ENCODE assay signal across 9 mouse cellular contexts in genomic region chr10:81427804-81428506, GRCm38 (mm10). TPM values are rescaled to one million over a fixed set of nuclear protein-coding genes. Genes with fewer than 3 reads are reported as not detected.
DNase-seq lines count a peak whose midpoint lies in the region; ATAC-seq and TF ChIP-seq lines count a peak whose summit lies in the region.
"Had no signal": no experiment of that assay in that cellular context is flagged by ENCODE, and none has a peak within 500 bp of the region (broad histone marks: within the 10 kb centered on the region; RNA-seq: fewer than 3 reads in every experiment).

No protein-coding gene starts in this region.

- no peak overlapping the region for H3K27ac ChIP-seq in forebrain, embryonic 13.5 days
- no peak overlapping the region for H3K27ac ChIP-seq in forebrain, embryonic 16.5 days (ENCODE audit: low read length)
- no peak overlapping the region for H3K27ac ChIP-seq in midbrain, embryonic 14.5 days (replicated peaks; ENCODE audit: low read depth, low read length)
- H3K27ac ChIP-seq in midbrain, postnatal 0 days (ENCODE audit: low read depth, low read length), result no peak overlapping the region

- H3K9ac ChIP-seq in forebrain, embryonic 13.5 days, result no peak overlapping the region
- H3K9ac ChIP-seq in forebrain, embryonic 16.5 days (replicated peaks; ENCODE audit: low read depth, low read length), result no peak overlapping the region
- no peak overlapping the region for H3K9ac ChIP-seq in midbrain, embryonic 14.5 days (replicated peaks; ENCODE audit: low read length)
- H3K9ac ChIP-seq in midbrain, postnatal 0 days (replicated peaks; ENCODE audit: low read length, poor library complexity, severe bottlenecking), result no peak overlapping the region

- peaks cover 47% of the 10 kb centered on the region for H3K27me3 ChIP-seq in forebrain, embryonic 13.5 days
- peaks cover 3% of the 10 kb centered on the region; the same call in 1 of the 2 replicates for H3K27me3 ChIP-seq in forebrain, embryonic 16.5 days (replicated peaks; ENCODE audit: control insufficient read depth, insufficient read depth, low read length)
- H3K27me3 ChIP-seq in midbrain, embryonic 14.5 days (ENCODE audit: control insufficient read depth, insufficient read depth, low read length), result peaks cover 23% of the 10 kb centered on the region; the same call in 1 of the 2 replicates
- no peaks in the 10 kb centered on the region for H3K27me3 ChIP-seq in midbrain, postnatal 0 days (ENCODE audit: insufficient read depth, low read length)
- H3K27me3 ChIP-seq: limb, embryonic 15.5 days had no signal

- H3K4me1 ChIP-seq in forebrain, embryonic 13.5 days, result peaks cover 60% of the 10 kb centered on the region
- H3K4me1 ChIP-seq in forebrain, embryonic 16.5 days (replicated peaks; ENCODE audit: control insufficient read depth, insufficient read depth, low read length), result peaks cover 51% of the 10 kb centered on the region
- H3K4me1 ChIP-seq in midbrain, embryonic 14.5 days (ENCODE audit: control insufficient read depth, insufficient read depth, low read length), result peaks cover 17% of the 10 kb centered on the region
- H3K4me1 ChIP-seq in midbrain, postnatal 0 days (ENCODE audit: insufficient read depth, low read length), result peaks cover 23% of the 10 kb centered on the region; the same call in 1 of the 2 replicates

- no peaks in the 10 kb centered on the region for H3K9me3 ChIP-seq in forebrain, embryonic 13.5 days (replicated peaks)
- H3K9me3 ChIP-seq in forebrain, embryonic 16.5 days (ENCODE audit: control insufficient read depth, low read length), result no peaks in the 10 kb centered on the region
- H3K9me3 ChIP-seq in midbrain, embryonic 14.5 days (ENCODE audit: control insufficient read depth, low read length), result no peaks in the 10 kb centered on the region
- H3K9me3 ChIP-seq in midbrain, postnatal 0 days (ENCODE audit: low read length), result no peaks in the 10 kb centered on the region
- H3K9me3 ChIP-seq: limb, embryonic 15.5 days had no signal

- ATAC-seq in forebrain, embryonic 13.5 days, result no peak
- no peak for ATAC-seq in forebrain, embryonic 16.5 days
- no peak for ATAC-seq in midbrain, embryonic 14.5 days (ENCODE audit: low FRiP score, low TSS enrichment)
- no peak for ATAC-seq in midbrain, postnatal 0 days (ENCODE audit: low FRiP score)
- no peak for ATAC-seq in erythroblast, adult 5-6 weeks (replicated peaks; ENCODE audit: low FRiP score, poor library complexity, severe bottlenecking)
- no peak for ATAC-seq in inflammation-experienced regulatory T-cells, adult 6 months

- no peak for TF ChIP-seq CTCF in midbrain, postnatal 0 days (IDR thresholded peaks at IDR 0.05)

- H3K4me2 ChIP-seq in forebrain, embryonic 13.5 days, result no peak overlapping the region; the same call in 1 of the 2 replicates
- H3K4me2 ChIP-seq in forebrain, embryonic 16.5 days (ENCODE audit: low read length), result no peak overlapping the region
- H3K4me2 ChIP-seq in midbrain, embryonic 14.5 days (ENCODE audit: low read length), result no peak overlapping the region
- H3K4me2 ChIP-seq in midbrain, postnatal 0 days (ENCODE audit: low read depth, low read length, poor library complexity, severe bottlenecking), result no peak overlapping the region

- 75% methylated on average over 8 of the region's 8 CpGs for WGBS in forebrain, embryonic 13.5 days
- 80% methylated on average over 8 of the region's 8 CpGs for WGBS in forebrain, embryonic 16.5 days
- 75% methylated on average over 8 of the region's 8 CpGs for whole genome bisulfite sequencing in midbrain, embryonic 14.5 days
- 78% methylated on average over 8 of the region's 8 CpGs for WGBS in midbrain, postnatal 0 days

- H3K4me3 ChIP-seq in forebrain, embryonic 13.5 days, result peak overlapping the region; percentile 1; the same call in 1 of the 2 replicates
- H3K4me3 ChIP-seq in forebrain, embryonic 16.5 days (replicated peaks; ENCODE audit: low read length), result no peak overlapping the region
- H3K4me3 ChIP-seq in midbrain, embryonic 14.5 days (replicated peaks; ENCODE audit: low read depth, low read length), result no peak overlapping the region
- H3K4me3 ChIP-seq in midbrain, postnatal 0 days (ENCODE audit: low read depth, low read length), result no peak overlapping the region

- H3K36me3 ChIP-seq in forebrain, embryonic 13.5 days (ENCODE audit: poor library complexity, severe bottlenecking), result no peaks in the 10 kb centered on the region
- H3K36me3 ChIP-seq in forebrain, embryonic 16.5 days (ENCODE audit: control insufficient read depth, insufficient read depth), result no peaks in the 10 kb centered on the region
- H3K36me3 ChIP-seq in midbrain, embryonic 14.5 days (ENCODE audit: control insufficient read depth, insufficient read depth, low read length), result no peaks in the 10 kb centered on the region
- H3K36me3 ChIP-seq in midbrain, postnatal 0 days (ENCODE audit: insufficient read depth, low read length), result no peaks in the 10 kb centered on the region
- H3K36me3 ChIP-seq: limb, embryonic 15.5 days had no signal

- DNase-seq in midbrain, embryonic 14.5 days, result peak; percentile 0
- DNase-seq in midbrain, postnatal 0 days (ENCODE audit: low spot score), result no peak
- peak; percentile 70 for DNase-seq in cerebellum, adult 8-10 months
- DNase-seq in layer of hippocampus, adult 8-10 months (ENCODE audit: low spot score in 2 of 2), result peak; percentile 13 to 15

RNA-seq across cellular contexts. Expression of gene Nfic, which starts 27.5 kb away (rescaled TPM):
- 18.5 and 25.2 TPM in 2 replicates for polyA plus RNA-seq in forebrain, embryonic 13.5 days (2015; fragmentation: Nextera tagmentation; extraction: Ambion mirVana)
- 25.4 and 27.0 TPM in 2 replicates for polyA plus RNA-seq in forebrain, embryonic 16.5 days (2015; fragmentation: Nextera tagmentation; extraction: Ambion mirVana)
- 11.2 and 13.7 TPM in 2 replicates for polyA plus RNA-seq in midbrain, embryonic 14.5 days (2014; fragmentation: Nextera tagmentation; extraction: Ambion mirVana)
- 16.2 and 17.4 TPM in 2 replicates for total RNA-seq in midbrain, postnatal 0 days (2014; rRNA removed)
- polyA plus RNA-seq in midbrain, postnatal 0 days (2015; fragmentation: Nextera tagmentation; extraction: Ambion mirVana), result 19.1 and 21.3 TPM in 2 replicates
- 10 to 100 TPM; 52.8 to 61.6 (median 58.7) TPM for total RNA-seq in layer of hippocampus, adult 8-10 months (2022)
- total RNA-seq in erythroblast, adult 5-6 weeks (2015; ENCODE audit: low replicate concordance), result 13.4 and 23.8 TPM in 2 replicates
- 0.84 and 8.2 TPM in 2 replicates for total RNA-seq in erythroblast, adult 5-6 weeks (2017; ENCODE audit: low replicate concordance)
- polyA plus RNA-seq in inflammation-experienced regulatory T-cells, adult 6 months (2017; shearing (Covaris generic)), result 10 to 100 TPM; 13.8 to 17.2 (median 15.0) TPM

RNA-seq across cellular contexts. Expression of gene Smim24, which starts 35.1 kb away (rescaled TPM):
- 1.8 TPM in 2 replicates for polyA plus RNA-seq in forebrain, embryonic 13.5 days (2015; fragmentation: Nextera tagmentation; extraction: Ambion mirVana)
- 1.2 and 1.8 TPM in 2 replicates for polyA plus RNA-seq in forebrain, embryonic 16.5 days (2015; fragmentation: Nextera tagmentation; extraction: Ambion mirVana)
- polyA plus RNA-seq in midbrain, embryonic 14.5 days (2014; fragmentation: Nextera tagmentation; extraction: Ambion mirVana), result 1.0 and 1.2 TPM in 2 replicates
- 1.5 and 1.7 TPM in 2 replicates for total RNA-seq in midbrain, postnatal 0 days (2014; rRNA removed)
- 1.1 and 2.0 TPM in 2 replicates for polyA plus RNA-seq in midbrain, postnatal 0 days (2015; fragmentation: Nextera tagmentation; extraction: Ambion mirVana)
- 1 to 10 TPM; 1.3 to 1.7 (median 1.4) TPM for total RNA-seq in layer of hippocampus, adult 8-10 months (2022)
- total RNA-seq in erythroblast, adult 5-6 weeks (2015; ENCODE audit: low replicate concordance), result 5.4 TPM in 1 of 2 replicates, not detected in the other
- 1.8 and 3.8 TPM in 2 replicates for total RNA-seq in erythroblast, adult 5-6 weeks (2017; ENCODE audit: low replicate concordance)
- polyA plus RNA-seq in inflammation-experienced regulatory T-cells, adult 6 months (2017; shearing (Covaris generic)), result 10 to 100 TPM in 1 of 3 experiments, 1 to 10 TPM in 2; 4.4 to 10.7 (median 9.8) TPM

RNA-seq across cellular contexts. Expression of gene Gm48552, which starts 39.1 kb away (rescaled TPM):
- 2.1 and 2.3 TPM in 2 replicates for polyA plus RNA-seq in forebrain, embryonic 13.5 days (2015; fragmentation: Nextera tagmentation; extraction: Ambion mirVana)
- 1.0 and 2.2 TPM in 2 replicates for polyA plus RNA-seq in forebrain, embryonic 16.5 days (2015; fragmentation: Nextera tagmentation; extraction: Ambion mirVana)
- 1.3 and 2.9 TPM in 2 replicates for polyA plus RNA-seq in midbrain, embryonic 14.5 days (2014; fragmentation: Nextera tagmentation; extraction: Ambion mirVana)
- total RNA-seq in midbrain, postnatal 0 days (2014; rRNA removed), result 6.6 TPM in 1 of 2 replicates, not detected in the other
- polyA plus RNA-seq in midbrain, postnatal 0 days (2015; fragmentation: Nextera tagmentation; extraction: Ambion mirVana), result 1.6 and 3.9 TPM in 2 replicates
- total RNA-seq in layer of hippocampus, adult 8-10 months (2022), result 1 to 10 TPM; 2.9 to 9.7 (median 4.2) TPM
- total RNA-seq in erythroblast, adult 5-6 weeks (2015; ENCODE audit: low replicate concordance), result not detected in 2 replicates
- 5.6 TPM in 1 of 2 replicates, not detected in the other for total RNA-seq in erythroblast, adult 5-6 weeks (2017; ENCODE audit: low replicate concordance)
- 1 to 10 TPM in 1 of 3 experiments, not detected in 2; 3.1 TPM for polyA plus RNA-seq in inflammation-experienced regulatory T-cells, adult 6 months (2017; shearing (Covaris generic))

RNA-seq across cellular contexts. Expression of gene Gm48551, which starts 43.7 kb away (rescaled TPM):
- 4.2 and 5.8 TPM in 2 replicates for polyA plus RNA-seq in forebrain, embryonic 13.5 days (2015; fragmentation: Nextera tagmentation; extraction: Ambion mirVana)
- 6.2 and 8.8 TPM in 2 replicates for polyA plus RNA-seq in forebrain, embryonic 16.5 days (2015; fragmentation: Nextera tagmentation; extraction: Ambion mirVana)
- polyA plus RNA-seq in midbrain, embryonic 14.5 days (2014; fragmentation: Nextera tagmentation; extraction: Ambion mirVana), result 4.5 and 8.2 TPM in 2 replicates
- total RNA-seq in midbrain, postnatal 0 days (2014; rRNA removed), result 0.88 and 2.7 TPM in 2 replicates
- 5.8 and 10.2 TPM in 2 replicates for polyA plus RNA-seq in midbrain, postnatal 0 days (2015; fragmentation: Nextera tagmentation; extraction: Ambion mirVana)
- total RNA-seq in layer of hippocampus, adult 8-10 months (2022), result 1 to 10 TPM; 2.7 to 5.5 (median 4.5) TPM
- total RNA-seq in erythroblast, adult 5-6 weeks (2015; ENCODE audit: low replicate concordance), result 2.5 and 3.7 TPM in 2 replicates
- total RNA-seq in erythroblast, adult 5-6 weeks (2017; ENCODE audit: low replicate concordance), result 1.3 TPM in 1 of 2 replicates, not detected in the other
- polyA plus RNA-seq in inflammation-experienced regulatory T-cells, adult 6 months (2017; shearing (Covaris generic)), result 1 to 10 TPM in 2 of 3 experiments, under 1 TPM in 1; 0.60 to 1.9 (median 1.1) TPM

RNA-seq across cellular contexts. Expression of gene Dohh, which starts 43.7 kb away (rescaled TPM):
- 76.7 and 87.3 TPM in 2 replicates for polyA plus RNA-seq in forebrain, embryonic 13.5 days (2015; fragmentation: Nextera tagmentation; extraction: Ambion mirVana)
- polyA plus RNA-seq in forebrain, embryonic 16.5 days (2015; fragmentation: Nextera tagmentation; extraction: Ambion mirVana), result 86.0 and 91.0 TPM in 2 replicates
- polyA plus RNA-seq in midbrain, embryonic 14.5 days (2014; fragmentation: Nextera tagmentation; extraction: Ambion mirVana), result 59.5 and 79.6 TPM in 2 replicates
- total RNA-seq in midbrain, postnatal 0 days (2014; rRNA removed), result 120 and 132 TPM in 2 replicates
- polyA plus RNA-seq in midbrain, postnatal 0 days (2015; fragmentation: Nextera tagmentation; extraction: Ambion mirVana), result 95.8 and 115 TPM in 2 replicates
- total RNA-seq in layer of hippocampus, adult 8-10 months (2022), result 10 to 100 TPM; 64.3 to 78.5 (median 72.6) TPM
- 10.4 and 11.7 TPM in 2 replicates for total RNA-seq in erythroblast, adult 5-6 weeks (2015; ENCODE audit: low replicate concordance)
- 32.5 and 33.7 TPM in 2 replicates for total RNA-seq in erythroblast, adult 5-6 weeks (2017; ENCODE audit: low replicate concordance)
- 10 to 100 TPM in 2 of 3 experiments, 1 to 10 TPM in 1; 9.2 to 17.9 (median 10.9) TPM for polyA plus RNA-seq in inflammation-experienced regulatory T-cells, adult 6 months (2017; shearing (Covaris generic))
